Mouse (Mus musculus) intestine, postnatal 0 days (tissue): ENCODE measurements around the gene Alox5. TPM values are rescaled to one million over a fixed set of nuclear protein-coding genes. Genes with fewer than 3 reads are reported as not detected.

Experiments
- ATAC-seq: fragments of 200-750 bp; cut with Nextera tagmentation; 2 replicates; pipeline ENCODE4 v1.8.0; 2017; ENCODE audit warnings: mild to moderate bottlenecking, moderate TSS enrichment, moderate library complexity
- H3K27ac ChIP-seq: fragments of 300-500 bp; sonication (generic); 2 replicates; pipeline ENCODE4 v1.5.1; 2014; ENCODE audit warnings: mild to moderate bottlenecking, low read depth, low read length, moderate library complexity
- H3K27me3 ChIP-seq: fragments of 300-500 bp; sonication (generic); replicated peaks from 2 replicates; pipeline ENCODE4 v1.6.1; 2014; ENCODE audit warnings: low read length, mixed read lengths; ENCODE audit not compliant: control insufficient read depth, insufficient read depth
- H3K36me3 ChIP-seq: fragments of 300-500 bp; sonication (generic); 2 replicates; pipeline ENCODE4 v1.6.1; 2014; ENCODE audit warnings: mild to moderate bottlenecking, moderate library complexity; ENCODE audit not compliant: control insufficient read depth, insufficient read depth
- H3K4me1 ChIP-seq: fragments of 300-500 bp; sonication (generic); replicated peaks from 2 replicates; pipeline ENCODE4 v1.6.1; 2014; ENCODE audit warnings: antibody characterized with exemption, low read length, mixed read lengths; ENCODE audit not compliant: control insufficient read depth, insufficient read depth
- H3K4me2 ChIP-seq: fragments of 300-500 bp; sonication (generic); replicated peaks from 2 replicates; pipeline ENCODE4 v1.6.1; 2014; ENCODE audit warnings: low read depth, mild to moderate bottlenecking, moderate library complexity
- H3K4me3 ChIP-seq: fragments of 300-500 bp; sonication (generic); 2 replicates; pipeline ENCODE4 v1.5.1; 2014; ENCODE audit warnings: low read depth, low read length
- H3K9ac ChIP-seq: fragments of 300-500 bp; sonication (generic); 2 replicates; pipeline ENCODE4 v1.6.1; 2014; ENCODE audit warnings: mild to moderate bottlenecking, low read depth, low read length
- H3K9me3 ChIP-seq: fragments of 300-500 bp; sonication (generic); 2 replicates; pipeline ENCODE4 v1.6.1; 2016; ENCODE audit warnings: mixed run types; ENCODE audit not compliant: control insufficient read depth
- CTCF ChIP-seq: sonication (generic); IDR thresholded peaks from 2 replicates; pipeline ENCODE4 v1.5.1; 2016; ENCODE audit warnings: low read depth, mild to moderate bottlenecking, control low read depth, antibody characterized with exemption, moderate library complexity
- WGBS: fragments of 180-500 bp; shearing (Covaris S2); extraction: QIAGEN DNeasy Blood & Tissue Kit; methylation state at CpG from one replicate; pipeline ENCODE4 v1.1.7; 2014; 5-methylcytosine and 5-hydroxymethylcytosine counted together
- polyA plus RNA-seq: library from polyadenylated mRNA; unstranded; fragments of >200 nt; fragmentation: Nextera tagmentation; extraction: Ambion mirVana; gene quantifications from 2 replicates; pipeline ENCODE4 v1.2.1, GENCODE M21; 2015

Alox5 gene
- polyA plus RNA-seq, 1 experiment from 2014 or later: 0.48 TPM

GRCm38 (mm10) chr6:116406152-116406551 is 54.8 kb downstream of the Alox5 start:
- H3K4me1 ChIP-seq: no peaks in the 10 kb centered on the region
- no peak overlapping the region for H3K4me3 ChIP-seq
- no peak overlapping the region for H3K27ac ChIP-seq
- no peak for ATAC-seq
- H3K9me3 ChIP-seq: no peaks in the 10 kb centered on the region
- H3K36me3 ChIP-seq: peaks cover 50% of the 10 kb centered on the region
- no peak for TF ChIP-seq CTCF
- H3K4me2 ChIP-seq: no peak overlapping the region
- H3K9ac ChIP-seq: no peak overlapping the region
- H3K27me3 ChIP-seq: no peaks in the 10 kb centered on the region
- 71% methylated on average over 2 of the region's 2 CpGs for WGBS

GRCm38 (mm10) chr6:116405715-116406114 is 55.3 kb downstream of the Alox5 start:
- 85% methylated on average over 5 of the region's 5 CpGs for WGBS
- no peaks in the 10 kb centered on the region for H3K4me1 ChIP-seq
- peaks cover 46% of the 10 kb centered on the region for H3K36me3 ChIP-seq
- H3K4me3 ChIP-seq: no peak overlapping the region
- H3K27me3 ChIP-seq: no peaks in the 10 kb centered on the region
- TF ChIP-seq CTCF: no peak
- no peaks in the 10 kb centered on the region for H3K9me3 ChIP-seq
- H3K27ac ChIP-seq: no peak overlapping the region
- no peak for ATAC-seq
- H3K4me2 ChIP-seq: no peak overlapping the region
- H3K9ac ChIP-seq: no peak overlapping the region

- 91% methylated on average over 9 of the region's 9 CpGs for WGBS
- H3K4me1 ChIP-seq: no peaks in the 10 kb centered on the region
- no peaks in the 10 kb centered on the region for H3K9me3 ChIP-seq
- no peak overlapping the region for H3K9ac ChIP-seq
- H3K4me2 ChIP-seq: no peak overlapping the region
- peaks cover 42% of the 10 kb centered on the region for H3K36me3 ChIP-seq
- H3K4me3 ChIP-seq: no peak overlapping the region
- no peak for ATAC-seq
- no peak for TF ChIP-seq CTCF
- no peaks in the 10 kb centered on the region for H3K27me3 ChIP-seq
- H3K27ac ChIP-seq: no peak overlapping the region
These were observed 55.7 kb downstream of the Alox5 start for GRCm38 (mm10) chr6:116405243-116405642.

GRCm38 (mm10) chr6:116402426-116402825 is 58.6 kb downstream of the Alox5 start:
- TF ChIP-seq CTCF: no peak
- Histone ChIP-seq H3K9me3 (no peaks in the 10 kb centered on the region), H3K4me3 (no peak overlapping the region), H3K4me2 (no peak overlapping the region), H3K27ac (no peak overlapping the region), H3K4me1 (no peaks in the 10 kb centered on the region), H3K27me3 (no peaks in the 10 kb centered on the region), H3K36me3 (peaks cover 31% of the 10 kb centered on the region), H3K9ac (no peak overlapping the region)
- 97% methylated on average over 3 of the region's 3 CpGs for WGBS
- ATAC-seq: no peak

GRCm38 (mm10) chr6:116401746-116402423 is 59.1 kb downstream of the Alox5 start:
- no peak for ATAC-seq
- Histone ChIP-seq H3K27ac (no peak overlapping the region), H3K4me2 (no peak overlapping the region), H3K9me3 (no peaks in the 10 kb centered on the region), H3K9ac (no peak overlapping the region), H3K27me3 (no peaks in the 10 kb centered on the region), H3K4me3 (no peak overlapping the region), H3K4me1 (no peaks in the 10 kb centered on the region), H3K36me3 (peaks cover 26% of the 10 kb centered on the region)
- TF ChIP-seq CTCF: no peak
- 97% methylated on average over 12 of the region's 12 CpGs for WGBS

GRCm38 (mm10) chr6:116398136-116398535 is 62.8 kb downstream of the Alox5 start:
- Histone ChIP-seq H3K9me3 (no peaks in the 10 kb centered on the region), H3K36me3 (peaks cover 14% of the 10 kb centered on the region), H3K4me2 (no peak overlapping the region), H3K27me3 (no peaks in the 10 kb centered on the region), H3K4me1 (no peaks in the 10 kb centered on the region), H3K9ac (no peak overlapping the region), H3K27ac (no peak overlapping the region), H3K4me3 (no peak overlapping the region)
- no peak for ATAC-seq
- 82% methylated on average over 2 of the region's 2 CpGs for WGBS
- TF ChIP-seq CTCF: no peak
